Mouse (Mus musculus) CH12.LX (cell line): Measurements from ENCODE around the gene Itgb3. TPM values are rescaled to one million over a fixed set of nuclear protein-coding genes. Genes with fewer than 3 reads are reported as not detected.

ENCODE experiments used
- DNase-seq: peaks from one replicate; pipeline ENCODE4 v3.0.0-alpha.2; 2013; ENCODE audit errors: extremely low read depth
- H3K27ac ChIP-seq: 2 replicates; pipeline ENCODE4 v1.5.1; 2012; ENCODE audit warnings: low read depth, mild to moderate bottlenecking, control low read depth, moderate library complexity; ENCODE audit not compliant: insufficient read depth
- H3K27me3 ChIP-seq: replicated peaks from 2 replicates; pipeline ENCODE3; 2012; ENCODE audit warnings: inconsistent platforms
- H3K36me3 ChIP-seq, 2 experiments: replicated peaks in 1 of 2; 2 replicates each; pipeline versions ENCODE3 to v1.6.1; 2012; ENCODE audit warnings: inconsistent platforms in 1 of 2, low read length in 1 of 2, mild to moderate bottlenecking in 1 of 2, mixed read lengths in 1 of 2, moderate library complexity in 1 of 2; ENCODE audit not compliant: control insufficient read depth in 1 of 2, insufficient read depth in 1 of 2
- H3K4me1 ChIP-seq, 2 experiments: 2 replicates each; pipeline ENCODE4 v1.6.1; 2012; ENCODE audit warnings: inconsistent platforms in 1 of 2, moderate library complexity in 1 of 2; ENCODE audit not compliant: insufficient read depth in 2 of 2, control insufficient read depth in 1 of 2
- H3K4me2 ChIP-seq: 2 replicates; pipeline ENCODE4 v1.6.1; 2012; ENCODE audit warnings: low read depth, mild to moderate bottlenecking, control low read depth; ENCODE audit not compliant: poor library complexity, insufficient read depth, severe bottlenecking
- H3K4me3 ChIP-seq, 3 experiments: fragments of 150-350 bp in 1 of 3; sonication (generic) in 1 of 3; replicated peaks in 1 of 3; 2 replicates each; pipeline versions ENCODE3 to v1.5.1; 2011 to 2012; ENCODE audit warnings: low read depth in 2 of 3, low read length in 2 of 3, mild to moderate bottlenecking in 2 of 3, moderate library complexity in 2 of 3, control low read depth in 1 of 3, improper control_type of control experiment in 1 of 3, inconsistent platforms in 1 of 3, mixed read lengths in 1 of 3; ENCODE audit not compliant: poor library complexity in 1 of 3
- H3K79me2 ChIP-seq: replicated peaks from 2 replicates; pipeline ENCODE4 v1.6.1; 2012; ENCODE audit warnings: mild to moderate bottlenecking, moderate library complexity; ENCODE audit not compliant: control insufficient read depth, poor library complexity, insufficient read depth, severe bottlenecking; ENCODE audit errors: extremely low read depth
- H3K9ac ChIP-seq: 2 replicates; pipeline ENCODE4 v1.6.1; 2012; ENCODE audit warnings: low read depth, mild to moderate bottlenecking, control low read depth, moderate library complexity; ENCODE audit not compliant: insufficient read depth
- H3K9me3 ChIP-seq: replicated peaks from 2 replicates; pipeline ENCODE3; 2012; ENCODE audit warnings: low read length, inconsistent platforms, mixed read lengths
- CHD1 ChIP-seq: IDR thresholded peaks from 2 replicates; pipeline ENCODE4 v1.6.1; 2012; ENCODE audit warnings: low read depth, low read length, improper control_type of control experiment, inconsistent platforms
- CTCF ChIP-seq, 2 experiments: IDR thresholded peaks in 1 of 2; conservative IDR thresholded peaks in 1 of 2; 2 replicates each; pipeline ENCODE4 v1.5.1; 2011 to 2012; ENCODE audit warnings: low read depth in 2 of 2, low read length in 2 of 2, improper control_type of control experiment in 1 of 2, inconsistent platforms in 1 of 2, mild to moderate bottlenecking in 1 of 2, moderate library complexity in 1 of 2
- EP300 ChIP-seq: IDR thresholded peaks from 2 replicates; pipeline ENCODE4 v1.6.1; 2011; ENCODE audit warnings: low read length, improper control_type of control experiment
- ETS1 ChIP-seq: conservative IDR thresholded peaks from 2 replicates; pipeline ENCODE4 v1.6.1; 2012; ENCODE audit warnings: low read depth, mild to moderate bottlenecking, inconsistent platforms, low read length, improper control_type of control experiment, moderate library complexity
- GABPA ChIP-seq: IDR thresholded peaks from 2 replicates; pipeline ENCODE4 v1.6.1; 2012; ENCODE audit warnings: low read depth, low read length, improper control_type of control experiment, inconsistent platforms; ENCODE audit not compliant: insufficient replicate concordance
- IRF4 ChIP-seq: IDR thresholded peaks from 2 replicates; pipeline ENCODE4 v1.6.1; 2014; ENCODE audit warnings: low read depth, mild to moderate bottlenecking, inconsistent platforms, low read length, improper control_type of control experiment
- JUND ChIP-seq: conservative IDR thresholded peaks from 2 replicates; pipeline ENCODE4 v1.6.1; 2011; ENCODE audit warnings: low read depth, low read length, improper control_type of control experiment
- MAFK ChIP-seq: IDR thresholded peaks from 2 replicates; pipeline ENCODE4 v1.6.1; 2011; ENCODE audit warnings: low read length, improper control_type of control experiment; ENCODE audit not compliant: insufficient replicate concordance
- MAX ChIP-seq: IDR thresholded peaks from 2 replicates; pipeline ENCODE4 v1.6.1; 2011; ENCODE audit warnings: low read length, improper control_type of control experiment
- MEF2A ChIP-seq: IDR thresholded peaks from 2 replicates; pipeline ENCODE4 v1.6.1; 2014; ENCODE audit warnings: low read depth, mild to moderate bottlenecking, inconsistent platforms, low read length, improper control_type of control experiment, borderline replicate concordance
- MYC ChIP-seq: IDR thresholded peaks from 2 replicates; pipeline ENCODE4 v1.6.1; 2011; ENCODE audit warnings: low read depth, mild to moderate bottlenecking, improper control_type of control experiment, low read length
- NRF1 ChIP-seq: IDR thresholded peaks from 2 replicates; pipeline ENCODE4 v1.6.1; 2014; ENCODE audit warnings: low read depth, mild to moderate bottlenecking, inconsistent platforms, low read length, improper control_type of control experiment, moderate library complexity
- PAX5 ChIP-seq: IDR thresholded peaks from 2 replicates; pipeline ENCODE4 v1.6.1; 2012; ENCODE audit warnings: low read length, inconsistent platforms, mixed read lengths
- POLR2A ChIP-seq: IDR thresholded peaks from 2 replicates; pipeline ENCODE4 v1.6.1; 2011; ENCODE audit warnings: low read depth, mild to moderate bottlenecking, improper control_type of control experiment, low read length
- RAD21 ChIP-seq: IDR thresholded peaks from 2 replicates; pipeline ENCODE4 v1.6.1; 2011; ENCODE audit warnings: low read depth, mild to moderate bottlenecking, low read length, improper control_type of control experiment, moderate library complexity
- SMC3 ChIP-seq: IDR thresholded peaks from 2 replicates; pipeline ENCODE4 v1.6.1; 2011; ENCODE audit warnings: low read depth, low read length, improper control_type of control experiment
- UBTF ChIP-seq: IDR thresholded peaks from 2 replicates; pipeline ENCODE4 v1.6.1; 2012; ENCODE audit warnings: low read depth, mild to moderate bottlenecking, inconsistent platforms, low read length, improper control_type of control experiment, moderate library complexity
- USF1 ChIP-seq: IDR thresholded peaks from 2 replicates; pipeline ENCODE4 v1.6.1; 2014; ENCODE audit warnings: low read depth, mild to moderate bottlenecking, inconsistent platforms, low read length, improper control_type of control experiment
- ZC3H11A ChIP-seq: IDR thresholded peaks from 2 replicates; pipeline ENCODE4 v1.6.1; 2012; ENCODE audit warnings: low read depth, mild to moderate bottlenecking, inconsistent platforms, low read length, improper control_type of control experiment
- ZKSCAN1 ChIP-seq: IDR thresholded peaks from 2 replicates; pipeline ENCODE4 v1.6.1; 2012; ENCODE audit warnings: low read depth, inconsistent platforms, low read length, improper control_type of control experiment, borderline replicate concordance
- ZNF384 ChIP-seq: IDR thresholded peaks from 2 replicates; pipeline ENCODE4 v1.6.1; 2012; ENCODE audit warnings: low read depth, low read length, improper control_type of control experiment, inconsistent platforms
- dilution Hi-C: fragments of 300-500 bp; cut with MboI; formaldehyde crosslinking; loops from 2 replicates; pipeline ENCODE4 v1.14.3; 2020; ENCODE audit warnings: low sequenced_read_pairs; ENCODE audit not compliant: extremely low pct_unique_long_range_greater_than_20kb, extremely low pct_ligation_motif_present
- in situ Hi-C: fragments of 300-500 bp; cut with MboI; formaldehyde crosslinking; loops from 3 replicates; pipeline ENCODE4 v1.14.3; 2019; ENCODE audit warnings: low sequenced_read_pairs, low pct_ligation_motif_present, low pct_unique_long_range_greater_than_20kb, mixed read lengths
- polyA plus RNA-seq: library from polyadenylated mRNA; unstranded; fragments of >175 nt; gene quantifications from 2 replicates; pipeline ENCODE4 v1.2.1, GENCODE M21; 2012; ENCODE audit warnings: low read depth; ENCODE audit not compliant: insufficient read length
- total RNA-seq, 2 experiments: library from RNA; depleted of rRNA; stranded (reverse); fragments of 300-350 nt in 1 of 2; fragments of >200 nt in 1 of 2; gene quantifications; 2 replicates each; pipeline ENCODE4 v1.2.3; 2012 to 2014

Gene Itgb3
- total and polyA plus RNA-seq, 3 experiments: 2.9 to 11.0 (median 3.0) TPM

- Histone ChIP-seq H3K36me3 (peaks cover 0 to 32% of the 10 kb centered on the region in 2 experiments), H3K4me2 (no peak overlapping the region), H3K9ac (no peak overlapping the region), H3K27ac (no peak overlapping the region), H3K4me3 (no peak overlapping the region), H3K79me2 (no peaks in the 10 kb centered on the region), H3K4me1 (peaks cover 10 to 32% of the 10 kb centered on the region in 2 experiments), H3K9me3 (peaks cover 3% of the 10 kb centered on the region), H3K27me3 (no peaks in the 10 kb centered on the region)
- no peak for DNase-seq
- no peak for TF ChIP-seq ZNF384
- no peak for TF ChIP-seq CTCF (conservative IDR thresholded peaks at IDR 0.05 in 1 of 2, IDR thresholded peaks at IDR 0.05 in 1 of 2; ENCODE audit: low read depth in 2 of 2, low read length in 2 of 2)
- TF ChIP-seq MEF2A: no peak
- TF ChIP-seq ZC3H11A: no peak
- TF ChIP-seq EP300: no peak
- TF ChIP-seq NRF1: no peak
- TF ChIP-seq ETS1: no peak
- no peak for TF ChIP-seq ZKSCAN1
- no peak for TF ChIP-seq IRF4
- TF ChIP-seq USF1: no peak
- no peak for TF ChIP-seq UBTF
- no peak for TF ChIP-seq JUND
- no peak for TF ChIP-seq POLR2A
- TF ChIP-seq GABPA: no peak
- no peak for TF ChIP-seq PAX5
- no peak for TF ChIP-seq CHD1
- no peak for TF ChIP-seq MYC
- in situ Hi-C loops: no loop called here
- dilution Hi-C loops: no loop called here
Measured at GRCm38 (mm10) chr11:104647188-104647867, 39.5 kb downstream of the Itgb3 start.

- Histone ChIP-seq H3K79me2 (no peaks in the 10 kb centered on the region), H3K27me3 (no peaks in the 10 kb centered on the region), H3K9me3 (peaks cover 3% of the 10 kb centered on the region), H3K36me3 (peaks cover 0 to 23% of the 10 kb centered on the region in 2 experiments), H3K4me1 (peaks cover 10 to 32% of the 10 kb centered on the region in 2 experiments), H3K4me3 (no peak overlapping the region), H3K27ac (no peak overlapping the region), H3K4me2 (no peak overlapping the region), H3K9ac (no peak overlapping the region)
- in situ Hi-C loops: no loop called here
- peak; percentile 56 for DNase-seq
- TF ChIP-seq MAFK: 0 out of 2 replicates have a peak, but pooled peaks have one; percentile 20
- peak; percentile 63 to 92 for TF ChIP-seq CTCF (conservative IDR thresholded peaks at IDR 0.05 in 1 of 2, IDR thresholded peaks at IDR 0.05 in 1 of 2; ENCODE audit: low read depth in 2 of 2, low read length in 2 of 2)
- peak; percentile 63 for TF ChIP-seq SMC3
- no peak for TF ChIP-seq POLR2A
- no peak for TF ChIP-seq USF1
- TF ChIP-seq MAX: peak; percentile 32; the same call in 1 of the 2 replicates
- no peak for TF ChIP-seq MYC
- peak; percentile 34 for TF ChIP-seq RAD21
- dilution Hi-C loops: no loop called here
Measured at GRCm38 (mm10) chr11:104648571-104648970, 40.8 kb downstream of the Itgb3 start.
